10 mouse cellular contexts compared by ENCODE assay signal in genomic region chr11:83327427-83327826, GRCm38 (mm10). TPM values are rescaled to one million over a fixed set of nuclear protein-coding genes. Genes with fewer than 3 reads are reported as not detected.
DNase-seq lines count a peak whose midpoint lies in the region; ATAC-seq and TF ChIP-seq lines count a peak whose summit lies in the region.
"Had no signal": no experiment of that assay in that cellular context is flagged by ENCODE, and none has a peak within 500 bp of the region (broad histone marks: within the 10 kb centered on the region; RNA-seq: fewer than 3 reads in every experiment).

No protein-coding gene starts in this region.

- TF ChIP-seq POLR2A in CH12.LX (IDR thresholded peaks at IDR 0.05; ENCODE audit: low read depth, low read length), result no peak

- H3K36me3 ChIP-seq in heart, embryonic 11.5 days (ENCODE audit: control insufficient read depth, insufficient read depth, low read length), result peaks cover 4% of the 10 kb centered on the region; the same call in 1 of the 2 replicates
- peaks cover 48 to 79% of the 10 kb centered on the region in 2 experiments for H3K36me3 ChIP-seq in CH12.LX (replicated peaks in 1 of 2; ENCODE audit: control insufficient read depth in 1 of 2, insufficient read depth in 1 of 2, low read length in 1 of 2)
- H3K36me3 ChIP-seq in embryonic facial prominence, embryonic 14.5 days (ENCODE audit: control insufficient read depth, insufficient read depth, low read length), result peaks cover 81% of the 10 kb centered on the region

- ATAC-seq in heart, embryonic 11.5 days (replicated peaks; ENCODE audit: insufficient number of reproducible peaks, low FRiP score, low TSS enrichment), result no peak
- ATAC-seq in embryonic facial prominence, embryonic 14.5 days (ENCODE audit: low read depth), result no peak

- in situ Hi-C loops in CH12.LX (cut with MboI; ENCODE audit: low pct_ligation_motif_present, low pct_unique_long_range_greater_than_20kb, low sequenced_read_pairs), result loop anchor here (5.0 kb wide), 1 partner anchor 100 kb away; the partner anchor contains the start of gene Gas2l2

- TF ChIP-seq CTCF in CH12.LX (conservative IDR thresholded peaks at IDR 0.05 in 1 of 2, IDR thresholded peaks at IDR 0.05 in 1 of 2; ENCODE audit: low read depth in 2 of 2, low read length in 2 of 2), result peak; percentile 73 to 92

- no peak overlapping the region for H3K9ac ChIP-seq in heart, embryonic 11.5 days (ENCODE audit: low read depth, low read length)
- no peak overlapping the region for H3K9ac ChIP-seq in CH12.LX (ENCODE audit: insufficient read depth, low read depth)
- no peak overlapping the region for H3K9ac ChIP-seq in embryonic facial prominence, embryonic 14.5 days (ENCODE audit: low read depth, low read length)
- H3K9ac ChIP-seq: embryonic facial prominence, embryonic 13.5 days; liver, embryonic 15.5 days had no signal

- no peaks in the 10 kb centered on the region for H3K9me3 ChIP-seq in heart, embryonic 11.5 days (replicated peaks; ENCODE audit: control insufficient read depth, low read length)
- H3K9me3 ChIP-seq in CH12.LX (replicated peaks; ENCODE audit: low read length), result no peaks in the 10 kb centered on the region
- no peaks in the 10 kb centered on the region for H3K9me3 ChIP-seq in embryonic facial prominence, embryonic 14.5 days (ENCODE audit: control insufficient read depth, low read length)
- H3K9me3 ChIP-seq: embryonic facial prominence, embryonic 13.5 days; liver, embryonic 15.5 days had no signal

- no peak for TF ChIP-seq EP300 in CH12.LX (IDR thresholded peaks at IDR 0.05; ENCODE audit: low read length)

- intact Hi-C loops in heart, postnatal 10 days (cut with DNase I), result loop anchor here (1.0 kb wide), 1 partner anchor 97 kb away; no protein-coding TSS in a partner anchor

- DNase-seq in heart, postnatal 10 days, result peak; percentile 40 to 70
- DNase-seq in CH12.LX (ENCODE audit: extremely low read depth), result peak; percentile 93
- peak; percentile 64 for DNase-seq in adrenal gland, postnatal 14 days
- peak; percentile 75 for DNase-seq in embryonic facial prominence, embryonic 14.5 days (ENCODE audit: low spot score)
- peak; percentile 45 for DNase-seq in layer of hippocampus, adult 9-11 months
- DNase-seq in retina, adult 2 months (ENCODE audit: low read depth, low spot score), result peak; percentile 43
- peak; percentile 81 for DNase-seq in thymus, postnatal 4 days

- no peak overlapping the region for H3K4me3 ChIP-seq in heart, embryonic 11.5 days (ENCODE audit: low read depth, low read length)
- no peak overlapping the region for H3K4me3 ChIP-seq in CH12.LX (replicated peaks in 1 of 3; ENCODE audit: low read depth in 2 of 3, low read length in 2 of 3, poor library complexity in 1 of 3)
- H3K4me3 ChIP-seq in embryonic facial prominence, embryonic 14.5 days (ENCODE audit: low read depth, low read length), result no peak overlapping the region
- H3K4me3 ChIP-seq: embryonic facial prominence, embryonic 13.5 days; liver, embryonic 15.5 days had no signal

- no peaks in the 10 kb centered on the region for H3K27me3 ChIP-seq in heart, embryonic 11.5 days (ENCODE audit: control insufficient read depth, insufficient read depth, low read length)
- H3K27me3 ChIP-seq in CH12.LX (replicated peaks), result no peaks in the 10 kb centered on the region
- H3K27me3 ChIP-seq in embryonic facial prominence, embryonic 14.5 days (replicated peaks; ENCODE audit: control insufficient read depth, insufficient read depth, low read length), result no peaks in the 10 kb centered on the region
- H3K27me3 ChIP-seq: embryonic facial prominence, embryonic 13.5 days; liver, embryonic 15.5 days had no signal

- WGBS in heart, embryonic 11.5 days (ENCODE audit: insufficient replicate concordance), result 58% methylated on average over 3 of the region's 3 CpGs
- WGBS in embryonic facial prominence, embryonic 14.5 days, result 59% methylated on average over 3 of the region's 3 CpGs

- dilution Hi-C loops in CH12.LX (cut with MboI; ENCODE audit: extremely low pct_ligation_motif_present, extremely low pct_unique_long_range_greater_than_20kb, low sequenced_read_pairs), result no loop called here

- no peak overlapping the region for H3K27ac ChIP-seq in heart, embryonic 11.5 days (ENCODE audit: low read depth, low read length)
- no peak overlapping the region for H3K27ac ChIP-seq in CH12.LX (ENCODE audit: insufficient read depth, low read depth)
- no peak overlapping the region for H3K27ac ChIP-seq in embryonic facial prominence, embryonic 14.5 days (replicated peaks; ENCODE audit: low read depth, low read length)
- H3K27ac ChIP-seq: embryonic facial prominence, embryonic 13.5 days; liver, embryonic 15.5 days had no signal

- no peak overlapping the region for H3K4me2 ChIP-seq in heart, embryonic 11.5 days
- no peak overlapping the region for H3K4me2 ChIP-seq in CH12.LX (ENCODE audit: insufficient read depth, low read depth, poor library complexity, severe bottlenecking)
- no peak overlapping the region for H3K4me2 ChIP-seq in embryonic facial prominence, embryonic 14.5 days (ENCODE audit: low read depth, low read length)
- H3K4me2 ChIP-seq: embryonic facial prominence, embryonic 13.5 days; liver, embryonic 15.5 days had no signal

- no peaks in the 10 kb centered on the region for H3K79me2 ChIP-seq in CH12.LX (replicated peaks; ENCODE audit: control insufficient read depth, extremely low read depth, insufficient read depth, poor library complexity, severe bottlenecking)

- no peaks in the 10 kb centered on the region for H3K4me1 ChIP-seq in heart, embryonic 11.5 days (ENCODE audit: control insufficient read depth, insufficient read depth, low read length)
- H3K4me1 ChIP-seq in CH12.LX (ENCODE audit: control insufficient read depth in 1 of 2, insufficient read depth in 2 of 2), result peaks cover 0 to 16% of the 10 kb centered on the region in 2 experiments; a peak in 2 of 4 replicates
- H3K4me1 ChIP-seq in embryonic facial prominence, embryonic 14.5 days (ENCODE audit: control insufficient read depth, insufficient read depth, low read length), result no peaks in the 10 kb centered on the region
- H3K4me1 ChIP-seq: embryonic facial prominence, embryonic 13.5 days; liver, embryonic 15.5 days had no signal

- TF ChIP-seq RAD21 in CH12.LX (IDR thresholded peaks at IDR 0.05; ENCODE audit: low read depth, low read length), result peak; percentile 68

TF ChIP-seq in CH12.LX, 34 proteins besides CTCF, POLR2A, EP300 and RAD21 (continues in another document):
- TF ChIP-seq MAX (IDR thresholded peaks at IDR 0.05; ENCODE audit: low read length) (0 out of 2 replicates have a peak, but pooled peaks have one; percentile 9), NELFE (IDR thresholded peaks at IDR 0.05; ENCODE audit: low read depth, low read length) (peak; percentile 27; the same call in 1 of the 2 replicates), NRF1 (IDR thresholded peaks at IDR 0.05; ENCODE audit: low read depth, low read length) (no peak), JUND (conservative IDR thresholded peaks at IDR 0.05; ENCODE audit: low read depth, low read length) (0 out of 2 replicates have a peak, but pooled peaks have one; percentile 10), POLR2AphosphoS2 (IDR thresholded peaks at IDR 0.05; ENCODE audit: low read depth, low read length) (no peak), ELF1 (IDR thresholded peaks at IDR 0.05; ENCODE audit: low read depth, low read length) (no peak), MEF2A (IDR thresholded peaks at IDR 0.05; ENCODE audit: borderline replicate concordance, low read depth, low read length) (no peak), GABPA (IDR thresholded peaks at IDR 0.05; ENCODE audit: insufficient replicate concordance, low read depth, low read length) (no peak), ZC3H11A (IDR thresholded peaks at IDR 0.05; ENCODE audit: low read depth, low read length) (no peak), CHD1 (IDR thresholded peaks at IDR 0.05; ENCODE audit: low read depth, low read length) (0 out of 2 replicates have a peak, but pooled peaks have one; percentile 54), MAFK (IDR thresholded peaks at IDR 0.05; ENCODE audit: insufficient replicate concordance, low read length) (no peak), PAX5 (IDR thresholded peaks at IDR 0.05; ENCODE audit: low read length) (no peak), USF1 (IDR thresholded peaks at IDR 0.05; ENCODE audit: low read depth, low read length) (no peak), MXI1 (IDR thresholded peaks at IDR 0.05; ENCODE audit: low read depth, low read length) (no peak; the same call in 1 of the 2 replicates), RCOR1 (conservative IDR thresholded peaks at IDR 0.05; ENCODE audit: low read depth, low read length) (no peak), UBTF (IDR thresholded peaks at IDR 0.05; ENCODE audit: low read depth, low read length) (no peak), MYC (IDR thresholded peaks at IDR 0.05; ENCODE audit: low read depth, low read length) (no peak), ETS1 (conservative IDR thresholded peaks at IDR 0.05; ENCODE audit: low read depth, low read length) (no peak)

RNA-seq across cellular contexts. Expression of gene Pex12, which starts 25.0 kb away (rescaled TPM):
- 10 to 100 TPM; 12.8 to 12.9 TPM for total RNA-seq in heart, postnatal 10 days (2021)
- 9.6 and 9.7 TPM in 2 replicates for polyA plus RNA-seq in heart, embryonic 11.5 days (2014; fragmentation: Nextera tagmentation; extraction: Ambion mirVana)
- total RNA-seq in CH12.LX (2012; rRNA removed), result 9.5 and 11.4 TPM in 2 replicates
- total RNA-seq in CH12.LX (2014; rRNA removed), result 6.3 and 8.2 TPM in 2 replicates
- polyA plus RNA-seq in CH12.LX (2012; ENCODE audit: insufficient read length, low read depth), result 30.6 and 30.7 TPM in 2 replicates
- 15.1 and 16.2 TPM in 2 replicates for total RNA-seq in adrenal gland, postnatal 14 days (2021)
- polyA plus RNA-seq in embryonic facial prominence, embryonic 14.5 days (2014; fragmentation: Nextera tagmentation; extraction: Ambion mirVana), result 14.5 and 14.8 TPM in 2 replicates

RNA-seq across cellular contexts. Expression of gene Ap2b1, which starts 28.6 kb away (rescaled TPM):
- total RNA-seq in heart, postnatal 10 days (2021), result 10 to 100 TPM; 73.2 to 81.4 TPM
- 51.5 and 66.1 TPM in 2 replicates for polyA plus RNA-seq in heart, embryonic 11.5 days (2014; fragmentation: Nextera tagmentation; extraction: Ambion mirVana)
- 59.1 and 60.1 TPM in 2 replicates for total RNA-seq in CH12.LX (2012; rRNA removed)
- 57.6 and 58.3 TPM in 2 replicates for total RNA-seq in CH12.LX (2014; rRNA removed)
- polyA plus RNA-seq in CH12.LX (2012; ENCODE audit: insufficient read length, low read depth), result 75.7 and 78.8 TPM in 2 replicates
- 86.9 and 98.4 TPM in 2 replicates for total RNA-seq in adrenal gland, postnatal 14 days (2021)
- polyA plus RNA-seq in embryonic facial prominence, embryonic 14.5 days (2014; fragmentation: Nextera tagmentation; extraction: Ambion mirVana), result 65.5 and 72.7 TPM in 2 replicates

RNA-seq across cellular contexts. Expression of gene Slfn14, which starts 40.9 kb away (rescaled TPM):
- total RNA-seq in heart, postnatal 10 days (2021), result under 1 TPM; 0.10 to 0.15 TPM
- 3.1 and 3.9 TPM in 2 replicates for polyA plus RNA-seq in heart, embryonic 11.5 days (2014; fragmentation: Nextera tagmentation; extraction: Ambion mirVana)
- not detected in 2 replicates for total RNA-seq in CH12.LX (2012; rRNA removed)
- not detected in 2 replicates for total RNA-seq in CH12.LX (2014; rRNA removed)
- not detected in 2 replicates for polyA plus RNA-seq in CH12.LX (2012; ENCODE audit: insufficient read length, low read depth)
- total RNA-seq in adrenal gland, postnatal 14 days (2021), result 0.41 and 2.7 TPM in 2 replicates
- polyA plus RNA-seq in embryonic facial prominence, embryonic 14.5 days (2014; fragmentation: Nextera tagmentation; extraction: Ambion mirVana), result 0.12 and 0.22 TPM in 2 replicates

Comparison
In these comparisons a context has a peak if more than half of its experiments do, and no peak if none do; other contexts are left out.
1. DNase-seq: peak in every context shown above with its lines; median percentile 93 in CH12.LX; 81 in thymus, postnatal 4 days; 75 in embryonic facial prominence, embryonic 14.5 days; 64 in adrenal gland, postnatal 14 days; 55 in heart, postnatal 10 days; 45 in layer of hippocampus, adult 9-11 months; 43 in retina, adult 2 months.